Mouse (Mus musculus): ENCODE data around the gene AC124108.1. TPM values are rescaled to one million over a fixed set of nuclear protein-coding genes. Genes with fewer than 3 reads are reported as not detected.
A peak's percentile ranks its signal among the peaks of the same experiment; 100 is the strongest.

The AC124108.1 gene
- polyA plus RNA-seq (2015; fragmentation: Nextera tagmentation; extraction: Ambion mirVana), result 0.04 TPM in 1 of 2 replicates, not detected in the other

GRCm38 (mm10) chr1:132191093-132191785 lies at the start of gene AC124108.1, which contains the start of gene Lemd1:
AC124108.1 (plus strand) TSS chr1:132191457.
Lemd1 (plus strand) TSS chr1:132191431.
- Histone ChIP-seq H3K27ac (no peak within 1 kb of the TSS), H3K9me3 (replicated peaks) (no peaks in the 10 kb centered on the region), H3K9ac (peak within 1 kb of the TSS; percentile 6), H3K27me3 (peaks cover 99% of the 10 kb centered on the region), H3K36me3 (no peaks in the 10 kb centered on the region), H3K4me3 (peak within 1 kb of the TSS; percentile 55), H3K4me1 (replicated peaks) (peaks cover 31% of the 10 kb centered on the region), H3K4me2 (peak within 1 kb of the TSS; percentile 90)
- 1% methylated on average over 34 of the region's 34 CpGs for WGBS
- ATAC-seq (replicated peaks; ENCODE audit: insufficient number of reproducible peaks, insufficient read depth, low FRiP score, low read depth), result no peak

GRCm38 (mm10) chr1:132141753-132142152 lies 49.5 kb upstream of the AC124108.1 start:
- H3K36me3 ChIP-seq, result no peaks in the 10 kb centered on the region
- 0 out of 2 replicates have a peak, but pooled peaks cover 6% of the 10 kb centered on the region for H3K27me3 ChIP-seq
- H3K4me3 ChIP-seq, result no peak overlapping the region
- ATAC-seq (replicated peaks; ENCODE audit: insufficient number of reproducible peaks, insufficient read depth, low FRiP score, low read depth), result no peak
- no peak overlapping the region for H3K27ac ChIP-seq
- WGBS, result 67% methylated on average over 13 of the region's 13 CpGs
- no peak overlapping the region for H3K4me2 ChIP-seq
- no peak overlapping the region for H3K9ac ChIP-seq
- peaks cover 21% of the 10 kb centered on the region for H3K4me1 ChIP-seq (replicated peaks)
- H3K9me3 ChIP-seq (replicated peaks), result no peaks in the 10 kb centered on the region

- Histone ChIP-seq H3K27ac (no peak overlapping the region), H3K4me2 (no peak overlapping the region), H3K9ac (no peak overlapping the region), H3K4me1 (replicated peaks) (peaks cover 20% of the 10 kb centered on the region), H3K36me3 (no peaks in the 10 kb centered on the region), H3K9me3 (replicated peaks) (no peaks in the 10 kb centered on the region), H3K4me3 (no peak overlapping the region), H3K27me3 (0 out of 2 replicates have a peak, but pooled peaks cover 6% of the 10 kb centered on the region)
- no peak for ATAC-seq (replicated peaks; ENCODE audit: insufficient number of reproducible peaks, insufficient read depth, low FRiP score, low read depth)
- WGBS, result 47% methylated on average over 5 of the region's 5 CpGs
These were observed 48.2 kb upstream of the AC124108.1 start for GRCm38 (mm10) chr1:132143079-132143478.

GRCm38 (mm10) chr1:132143730-132144129 lies 47.5 kb upstream of the AC124108.1 start:
- H3K27ac ChIP-seq, result no peak overlapping the region
- no peaks in the 10 kb centered on the region for H3K36me3 ChIP-seq
- H3K9ac ChIP-seq, result no peak overlapping the region
- H3K4me1 ChIP-seq (replicated peaks), result peaks cover 13% of the 10 kb centered on the region
- H3K27me3 ChIP-seq, result 0 out of 2 replicates have a peak, but pooled peaks cover 6% of the 10 kb centered on the region
- 71% methylated on average over 4 of the region's 4 CpGs for WGBS
- ATAC-seq (replicated peaks; ENCODE audit: insufficient number of reproducible peaks, insufficient read depth, low FRiP score, low read depth), result no peak
- H3K4me3 ChIP-seq, result no peak overlapping the region
- H3K4me2 ChIP-seq, result no peak overlapping the region
- no peaks in the 10 kb centered on the region for H3K9me3 ChIP-seq (replicated peaks)

- WGBS, result 67% methylated on average over 2 of the region's 2 CpGs
- ATAC-seq (replicated peaks; ENCODE audit: insufficient number of reproducible peaks, insufficient read depth, low FRiP score, low read depth), result no peak
These were observed 47.0 kb upstream of the AC124108.1 start for GRCm38 (mm10) chr1:132144223-132144622.

GRCm38 (mm10) chr1:132144837-132145236 lies 46.4 kb upstream of the AC124108.1 start:
- 0 out of 2 replicates have a peak, but pooled peaks cover 6% of the 10 kb centered on the region for H3K27me3 ChIP-seq
- H3K9me3 ChIP-seq (replicated peaks), result no peaks in the 10 kb centered on the region
- no peaks in the 10 kb centered on the region for H3K36me3 ChIP-seq
- H3K4me2 ChIP-seq, result no peak overlapping the region
- no peak for ATAC-seq (replicated peaks; ENCODE audit: insufficient number of reproducible peaks, insufficient read depth, low FRiP score, low read depth)
- H3K4me1 ChIP-seq (replicated peaks), result peaks cover 6% of the 10 kb centered on the region
- 81% methylated on average over 3 of the region's 3 CpGs for WGBS
- no peak overlapping the region for H3K9ac ChIP-seq
- H3K27ac ChIP-seq, result no peak overlapping the region
- no peak overlapping the region for H3K4me3 ChIP-seq

More at GRCm38 (mm10) chr1:132144223-132144622, 47.0 kb upstream of the AC124108.1 start:
- H3K4me1 ChIP-seq (replicated peaks), result peaks cover 9% of the 10 kb centered on the region
- no peak overlapping the region for H3K4me2 ChIP-seq
- H3K4me3 ChIP-seq, result no peak overlapping the region
- no peak overlapping the region for H3K9ac ChIP-seq
- no peaks in the 10 kb centered on the region for H3K36me3 ChIP-seq
- no peaks in the 10 kb centered on the region for H3K9me3 ChIP-seq (replicated peaks)
- H3K27me3 ChIP-seq, result 0 out of 2 replicates have a peak, but pooled peaks cover 6% of the 10 kb centered on the region
- no peak overlapping the region for H3K27ac ChIP-seq

GRCm38 (mm10) chr1:132145973-132146685 lies 45.1 kb upstream of the AC124108.1 start:
- no peak overlapping the region for H3K4me2 ChIP-seq
- no peak overlapping the region for H3K4me3 ChIP-seq
- H3K4me1 ChIP-seq (replicated peaks), result peaks cover 19% of the 10 kb centered on the region
- H3K9ac ChIP-seq, result no peak overlapping the region
- H3K36me3 ChIP-seq, result no peaks in the 10 kb centered on the region
- no peak for ATAC-seq (replicated peaks; ENCODE audit: insufficient number of reproducible peaks, insufficient read depth, low FRiP score, low read depth)
- WGBS, result 77% methylated on average over 8 of the region's 8 CpGs
- 0 out of 2 replicates have a peak, but pooled peaks cover 6% of the 10 kb centered on the region for H3K27me3 ChIP-seq
- H3K9me3 ChIP-seq (replicated peaks), result no peaks in the 10 kb centered on the region
- no peak overlapping the region for H3K27ac ChIP-seq

GRCm38 (mm10) chr1:132149410-132149809 lies 41.8 kb upstream of the AC124108.1 start:
- Histone ChIP-seq H3K4me2 (no peak overlapping the region), H3K9ac (no peak overlapping the region), H3K36me3 (no peaks in the 10 kb centered on the region), H3K4me1 (replicated peaks) (peaks cover 36% of the 10 kb centered on the region), H3K9me3 (replicated peaks) (no peaks in the 10 kb centered on the region), H3K27ac (no peak overlapping the region), H3K4me3 (no peak overlapping the region), H3K27me3 (no peaks in the 10 kb centered on the region)
- WGBS, result 66% methylated on average over 2 of the region's 2 CpGs
- ATAC-seq (replicated peaks; ENCODE audit: insufficient number of reproducible peaks, insufficient read depth, low FRiP score, low read depth), result no peak

- no peak overlapping the region for H3K27ac ChIP-seq
- peaks cover 36% of the 10 kb centered on the region for H3K4me1 ChIP-seq (replicated peaks)
- H3K9me3 ChIP-seq (replicated peaks), result no peaks in the 10 kb centered on the region
- H3K36me3 ChIP-seq, result no peaks in the 10 kb centered on the region
- H3K9ac ChIP-seq, result no peak overlapping the region
- ATAC-seq (replicated peaks; ENCODE audit: insufficient number of reproducible peaks, insufficient read depth, low FRiP score, low read depth), result peak; percentile 47; the same call in 1 of the 2 replicates
- no peak overlapping the region for H3K4me3 ChIP-seq
- H3K4me2 ChIP-seq, result no peak overlapping the region
- 25% methylated on average over 1 of the region's 1 CpGs for WGBS
- no peaks in the 10 kb centered on the region for H3K27me3 ChIP-seq
These were observed 41.1 kb upstream of the AC124108.1 start for GRCm38 (mm10) chr1:132150171-132150570.

GRCm38 (mm10) chr1:132150817-132151601 lies 40.2 kb upstream of the AC124108.1 start:
- ATAC-seq (replicated peaks; ENCODE audit: insufficient number of reproducible peaks, insufficient read depth, low FRiP score, low read depth), result no peak
- Histone ChIP-seq H3K9me3 (replicated peaks) (no peaks in the 10 kb centered on the region), H3K4me1 (replicated peaks) (peaks cover 34% of the 10 kb centered on the region), H3K4me3 (no peak overlapping the region), H3K4me2 (no peak overlapping the region), H3K27me3 (no peaks in the 10 kb centered on the region), H3K36me3 (no peaks in the 10 kb centered on the region), H3K9ac (no peak overlapping the region), H3K27ac (no peak overlapping the region)
- 67% methylated on average over 15 of the region's 15 CpGs for WGBS

GRCm38 (mm10) chr1:132151908-132152307 lies 39.3 kb upstream of the AC124108.1 start:
- Histone ChIP-seq H3K9me3 (replicated peaks) (no peaks in the 10 kb centered on the region), H3K27ac (no peak overlapping the region), H3K36me3 (no peaks in the 10 kb centered on the region), H3K4me1 (replicated peaks) (peaks cover 33% of the 10 kb centered on the region), H3K9ac (no peak overlapping the region), H3K27me3 (no peaks in the 10 kb centered on the region), H3K4me2 (no peak overlapping the region), H3K4me3 (no peak overlapping the region)
- WGBS, result 47% methylated on average over 2 of the region's 2 CpGs
- no peak for ATAC-seq (replicated peaks; ENCODE audit: insufficient number of reproducible peaks, insufficient read depth, low FRiP score, low read depth)
